Mouse (Mus musculus) mesoderm, embryonic 11.5 days (tissue): ENCODE results near the gene Zfp518a.

Experiments used
- DNase-seq: peaks from one replicate; pipeline ENCODE4 v3.0.0-alpha.2; 2012; ENCODE audit warnings: low read depth, low spot score

Zfp518a gene

GRCm38 (mm10) chr19:40894519-40895392 lies at the start of gene Zfp518a:
Zfp518a (plus strand) TSS chr19:40894705.
- peak; percentile 96 for DNase-seq

- no peak for DNase-seq
Measured at GRCm38 (mm10) chr19:40844731-40845130, 49.8 kb upstream of the Zfp518a start.

DNA sequence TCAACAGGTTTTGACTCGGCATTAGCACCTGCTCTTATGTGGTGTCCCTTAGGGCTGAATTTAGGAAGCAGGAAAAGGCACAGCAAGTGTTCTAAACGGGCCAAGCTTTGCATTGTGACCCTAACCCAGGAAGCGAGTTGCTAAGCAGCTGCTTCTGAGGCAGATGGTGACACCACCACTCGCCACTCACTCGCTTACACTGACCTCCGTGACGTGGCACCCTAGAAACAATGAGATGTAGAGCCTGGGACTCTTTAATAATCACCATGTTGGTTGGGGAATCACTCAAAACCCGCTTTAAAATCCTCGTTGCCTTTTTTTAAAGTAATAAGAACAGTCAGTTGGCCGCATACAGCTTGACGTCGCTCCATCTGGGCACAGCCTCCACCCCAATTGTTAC lies 45.1 kb upstream of the Zfp518a start:
- DNase-seq, result no peak

- DNase-seq, result no peak
Measured at GRCm38 (mm10) chr19:40859555-40859954, 35.0 kb upstream of the Zfp518a start.

DNA sequence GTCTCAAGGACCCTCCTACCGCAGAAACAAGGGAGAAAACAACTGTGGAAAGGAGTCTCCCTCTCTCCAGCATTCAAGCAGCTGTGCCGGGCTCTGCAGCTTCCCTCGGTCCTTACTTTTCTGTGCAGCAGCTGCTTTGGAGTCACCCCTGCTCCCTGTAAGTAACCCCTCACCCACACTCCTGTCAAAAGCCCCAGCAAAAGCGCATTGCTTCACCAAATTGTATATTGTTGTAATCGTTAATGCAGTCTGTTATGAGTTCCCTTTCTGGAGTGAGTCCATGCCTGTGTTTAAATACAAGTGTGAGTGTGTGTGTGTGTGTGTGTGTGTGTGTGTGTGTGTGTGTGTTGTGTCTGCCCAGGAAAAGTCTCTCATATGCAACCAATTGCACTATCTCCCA lies 26.2 kb upstream of the Zfp518a start:
- DNase-seq, result no peak

DNA sequence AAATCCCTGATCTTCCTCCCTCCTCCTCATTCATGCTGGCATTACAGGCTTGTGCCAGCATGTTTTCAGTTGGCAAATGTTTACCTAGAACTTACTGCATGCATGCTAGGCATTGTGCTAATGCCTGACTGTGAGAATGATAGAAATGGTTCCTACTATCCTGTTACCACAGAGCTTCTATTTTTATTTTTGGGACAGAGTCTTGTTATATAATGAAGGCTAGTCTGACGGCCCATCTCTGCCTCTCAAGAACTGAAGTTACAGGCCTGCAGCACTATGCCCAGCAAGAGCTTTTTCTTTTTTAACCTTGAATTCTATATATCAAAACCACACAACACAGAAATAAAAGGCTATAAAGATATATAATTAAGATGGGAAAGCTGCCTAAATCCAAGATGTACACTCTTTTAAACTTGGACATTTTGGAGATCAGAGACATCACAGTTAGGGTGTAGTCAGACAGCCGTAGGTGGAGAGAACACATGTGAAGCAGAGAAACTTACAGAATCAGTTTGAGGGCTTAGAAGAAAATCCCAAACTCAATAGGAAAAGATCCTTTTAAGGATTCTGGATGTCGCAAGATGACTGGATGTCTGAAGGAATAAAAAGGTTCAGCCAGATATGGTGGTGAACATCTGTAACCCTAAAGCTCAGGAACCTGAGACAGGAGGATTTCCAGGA lies 24.9 kb upstream of the Zfp518a start:
- no peak for DNase-seq

- DNase-seq, result peak; percentile 98
Measured at GRCm38 (mm10) chr19:40872955-40873665, 21.4 kb upstream of the Zfp518a start.

DNA sequence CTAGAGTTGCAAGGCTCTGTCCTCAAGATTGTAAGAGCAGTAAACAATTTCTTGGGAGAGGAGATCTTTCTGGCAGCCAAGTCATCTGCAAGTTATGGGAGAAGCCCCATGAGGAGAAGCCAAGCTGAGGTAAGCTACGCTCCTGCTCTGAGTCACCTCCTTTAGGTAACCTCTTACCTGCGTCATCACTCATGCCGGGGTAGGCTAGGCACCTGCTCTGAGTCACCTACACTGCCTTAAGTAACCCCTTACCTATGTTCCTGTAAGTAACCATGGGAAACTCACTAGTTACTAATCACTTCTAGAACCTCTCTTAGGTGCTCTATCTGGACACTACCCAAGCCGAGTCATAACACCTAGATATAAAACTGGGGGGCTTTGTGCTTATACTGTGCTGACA lies 12.8 kb upstream of the Zfp518a start:
- no peak for DNase-seq

GRCm38 (mm10) chr19:40888887-40889286 lies 5.6 kb upstream of the Zfp518a start:
- DNase-seq, result no peak

- no peak for DNase-seq
Measured at GRCm38 (mm10) chr19:40894071-40894506, 416 bp upstream of the Zfp518a start.

DNA sequence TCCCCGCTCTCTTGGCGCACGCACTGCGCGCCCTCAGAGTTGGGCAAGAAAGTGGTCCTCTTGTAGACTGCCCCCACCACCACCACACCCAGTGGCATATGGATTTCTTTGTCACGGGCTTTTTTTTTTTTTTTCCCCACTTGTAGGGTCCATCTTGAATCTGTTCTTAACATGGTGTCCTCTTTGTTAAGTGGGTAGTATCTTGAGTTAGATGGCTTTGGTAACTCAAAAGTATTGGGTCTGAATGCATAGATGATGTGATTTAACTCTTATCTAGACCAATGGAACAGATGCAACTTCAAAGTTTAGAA lies 843 bp downstream of the Zfp518a start:
- no peak for DNase-seq

GRCm38 (mm10) chr19:40931581-40932369 lies 37.3 kb downstream of the Zfp518a start:
- peak; percentile 12 for DNase-seq

DNA sequence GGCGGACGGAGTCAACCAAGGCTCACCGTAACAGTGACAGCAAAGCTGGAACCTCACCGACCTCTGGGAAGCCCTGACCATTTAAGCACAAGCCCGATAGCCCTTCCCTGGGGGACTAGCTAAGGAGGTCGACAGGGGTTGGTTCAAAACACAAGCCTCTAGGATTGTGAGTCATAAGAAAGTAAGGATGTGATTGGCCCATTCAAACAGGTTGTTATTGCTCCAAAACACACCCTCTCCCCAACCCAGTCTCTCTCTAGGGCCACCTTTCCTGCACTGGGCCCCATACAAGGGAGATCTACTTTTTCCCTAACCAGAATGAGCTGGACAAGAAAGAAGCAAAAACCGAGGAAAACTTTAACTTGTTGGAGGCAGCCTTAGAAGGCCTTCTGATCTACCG lies 40.9 kb downstream of the Zfp518a start:
- no peak for DNase-seq

DNA sequence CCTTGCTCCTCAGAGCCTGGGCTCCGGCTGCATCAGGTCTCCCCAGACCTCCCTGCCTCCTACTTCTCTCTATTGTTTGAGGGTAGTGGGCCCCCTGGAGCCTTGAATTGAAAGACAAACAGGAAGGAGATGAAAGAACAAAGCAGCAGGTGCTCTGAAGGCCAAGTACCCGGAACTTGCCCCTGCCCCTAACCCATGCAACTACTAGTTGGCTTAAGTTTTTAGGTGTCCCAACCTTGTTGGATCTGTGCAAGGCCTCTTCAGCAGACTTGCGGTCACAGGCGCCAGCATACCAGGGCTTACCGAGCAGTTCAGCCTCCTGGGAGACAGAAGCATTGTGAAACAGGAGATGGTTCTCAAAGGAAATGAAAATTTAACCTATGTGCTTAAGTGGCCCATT lies 41.5 kb downstream of the Zfp518a start:
- DNase-seq, result no peak

- DNase-seq, result no peak
Measured at GRCm38 (mm10) chr19:40943552-40943951, 49.0 kb downstream of the Zfp518a start.

- no peak for DNase-seq
Measured at GRCm38 (mm10) chr19:40946937-40947577, 52.6 kb downstream of the Zfp518a start.

- DNase-seq, result no peak
Measured at GRCm38 (mm10) chr19:40958981-40959380, 64.5 kb downstream of the Zfp518a start.

- peak; percentile 65 for DNase-seq
Measured at GRCm38 (mm10) chr19:40962988-40963387, 68.5 kb downstream of the Zfp518a start.

- no peak for DNase-seq
Measured at GRCm38 (mm10) chr19:40964367-40964891, 69.9 kb downstream of the Zfp518a start.

DNA sequence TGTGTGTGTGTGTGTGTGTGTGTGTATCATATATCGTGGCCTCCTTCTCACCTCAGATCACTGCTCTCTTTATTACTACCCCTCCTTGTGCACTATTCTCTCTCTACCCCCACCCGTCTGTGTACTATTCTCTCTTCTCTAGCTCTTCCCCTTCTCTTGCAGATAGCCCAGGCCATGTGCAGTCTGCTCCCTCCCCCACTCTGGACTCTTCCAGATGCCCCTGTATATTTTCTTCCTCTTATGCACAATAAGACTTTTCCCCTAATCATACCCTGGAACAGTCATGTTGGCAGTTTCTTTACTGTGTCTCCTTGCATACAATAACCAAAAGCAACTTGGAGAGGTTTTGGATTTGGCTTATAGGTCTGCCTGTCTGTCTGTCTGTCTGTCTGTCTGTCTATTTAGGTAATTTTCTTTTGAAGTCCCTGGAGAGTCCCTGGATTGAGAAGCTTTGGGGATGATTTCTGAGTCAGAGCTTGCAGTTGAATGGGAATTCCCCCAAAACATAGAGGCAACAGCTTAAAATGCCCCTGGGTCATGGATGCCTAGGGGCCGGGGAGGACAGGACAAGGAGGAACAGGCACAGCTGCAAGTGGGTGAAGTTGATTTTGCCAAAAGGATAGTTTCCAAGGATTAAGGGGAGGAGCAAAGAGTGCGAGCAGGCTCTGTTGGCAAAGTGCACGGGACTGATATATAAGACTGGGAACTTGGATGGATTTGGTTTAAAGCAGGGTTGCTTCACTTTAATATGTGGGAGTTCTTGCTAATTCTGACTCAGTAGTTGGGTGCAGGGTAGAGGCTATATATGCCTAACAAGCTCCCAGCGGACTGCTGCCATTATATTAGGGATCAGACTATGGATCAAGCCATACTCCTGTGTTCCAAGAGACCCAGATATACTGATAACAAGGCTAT lies 70.7 kb downstream of the Zfp518a start:
- DNase-seq, result no peak
